Mouse (Mus musculus): Measurements from ENCODE around the gene Trir.

Gene Trir

DNA sequence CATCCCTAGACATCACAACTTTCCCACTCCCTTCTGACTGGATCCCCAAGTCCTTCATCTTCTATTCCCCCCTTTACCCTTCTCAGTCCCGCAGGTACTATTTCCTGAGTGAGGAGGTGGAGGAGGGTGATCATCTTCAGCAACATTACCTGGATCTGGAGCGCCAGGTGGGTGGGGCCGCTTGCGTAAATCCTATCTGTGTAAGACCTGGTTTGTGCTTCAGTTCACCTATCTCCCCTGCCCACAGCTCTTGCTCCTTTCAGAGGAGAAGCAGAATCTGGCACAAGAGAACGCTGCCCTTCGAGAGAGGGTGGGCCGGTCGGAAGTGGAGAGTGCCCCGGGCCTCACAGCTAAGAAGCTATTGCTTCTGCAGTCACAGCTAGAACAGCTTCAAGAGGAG is 32.2 kb upstream of the Trir start:
- no peak for DNase-seq (ENCODE audit: low spot score in 2 of 2)

DNA sequence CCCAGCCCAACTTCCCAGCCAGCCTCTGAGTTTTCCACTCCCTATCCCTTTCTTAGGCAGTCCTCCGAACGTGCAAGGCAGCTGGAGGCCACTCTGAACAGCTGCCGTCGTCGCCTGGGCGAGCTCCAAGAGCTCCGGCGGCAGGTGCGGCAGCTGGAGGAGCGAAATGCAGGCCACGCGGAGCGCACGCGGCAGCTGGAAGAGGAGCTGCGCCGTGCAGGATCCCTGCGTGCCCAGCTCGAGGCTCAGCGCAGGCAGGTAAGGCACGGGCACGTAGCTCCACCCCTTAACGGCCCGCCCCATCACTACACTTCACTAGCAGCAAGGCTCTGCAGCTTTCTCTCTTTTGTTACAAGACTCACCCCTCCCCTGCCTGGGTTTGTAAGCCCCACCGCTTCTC is 30.9 kb upstream of the Trir start:
- no peak for DNase-seq (ENCODE audit: low spot score in 2 of 2)

DNA sequence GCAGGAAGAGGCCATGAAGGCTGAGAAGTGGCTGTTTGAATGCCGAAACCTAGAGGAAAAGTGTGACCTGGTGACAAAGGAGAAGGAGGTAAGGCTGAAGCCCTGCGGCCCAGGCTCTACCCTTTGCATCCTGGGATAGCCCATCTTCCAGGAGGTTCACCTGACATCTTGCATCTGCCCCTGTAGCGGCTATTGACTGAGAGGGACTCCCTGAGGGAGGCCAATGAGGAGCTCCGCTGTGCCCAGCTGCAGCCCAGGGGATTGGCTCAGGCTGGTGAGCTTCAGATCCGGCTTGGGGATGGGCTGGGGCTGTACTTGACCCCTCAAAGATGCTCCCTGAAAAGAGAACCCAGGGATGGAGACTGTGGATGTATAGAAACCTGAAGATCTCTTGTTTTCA is 29.6 kb upstream of the Trir start:
- DNase-seq (ENCODE audit: low spot score in 2 of 2), result no peak

- DNase-seq (ENCODE audit: low spot score in 2 of 2), result peak; percentile 90 to 98
Measured at GRCm38 (mm10) chr8:84997649-84998295, 28.9 kb upstream of the Trir start.

GRCm38 (mm10) chr8:85007686-85008085 is 18.9 kb upstream of the Trir start:
- peak in 1 of 2 experiments; percentile 57 for DNase-seq (ENCODE audit: low spot score in 2 of 2)

GRCm38 (mm10) chr8:85011242-85011641 is 15.4 kb upstream of the Trir start:
- DNase-seq (ENCODE audit: low spot score in 2 of 2), result no peak

DNA sequence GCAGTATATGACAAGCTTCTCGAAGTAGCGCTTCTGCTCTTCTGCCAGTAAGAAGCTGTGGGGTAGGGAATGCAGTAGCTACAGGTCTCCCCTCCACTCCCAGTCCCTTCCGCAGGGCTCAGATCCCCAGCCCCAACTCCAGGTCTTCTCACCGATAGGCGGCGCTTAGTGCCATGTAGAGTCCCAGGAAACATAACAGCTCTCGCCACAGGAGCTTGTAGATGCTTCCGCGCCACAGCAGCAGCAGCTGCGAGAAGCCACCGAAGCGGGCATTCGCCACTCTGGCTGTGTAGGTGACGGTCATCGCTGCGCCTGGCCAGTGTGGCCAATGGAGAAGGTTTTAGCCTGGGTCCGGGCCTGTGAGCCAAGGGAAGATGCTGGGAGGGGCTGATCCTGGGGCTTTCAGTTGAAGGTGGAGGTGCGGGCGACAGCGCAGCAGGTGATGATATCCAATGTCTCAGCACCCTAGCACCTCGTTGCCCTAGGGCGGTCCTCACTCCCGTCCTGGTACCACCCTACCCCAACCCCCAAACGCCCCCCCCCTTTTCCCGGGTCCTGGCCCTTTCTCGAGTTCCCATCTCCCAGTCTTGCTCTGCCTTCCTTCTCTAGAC is 13.3 kb upstream of the Trir start:
- peak; percentile 72 to 86 for DNase-seq (ENCODE audit: low spot score in 2 of 2)

DNA sequence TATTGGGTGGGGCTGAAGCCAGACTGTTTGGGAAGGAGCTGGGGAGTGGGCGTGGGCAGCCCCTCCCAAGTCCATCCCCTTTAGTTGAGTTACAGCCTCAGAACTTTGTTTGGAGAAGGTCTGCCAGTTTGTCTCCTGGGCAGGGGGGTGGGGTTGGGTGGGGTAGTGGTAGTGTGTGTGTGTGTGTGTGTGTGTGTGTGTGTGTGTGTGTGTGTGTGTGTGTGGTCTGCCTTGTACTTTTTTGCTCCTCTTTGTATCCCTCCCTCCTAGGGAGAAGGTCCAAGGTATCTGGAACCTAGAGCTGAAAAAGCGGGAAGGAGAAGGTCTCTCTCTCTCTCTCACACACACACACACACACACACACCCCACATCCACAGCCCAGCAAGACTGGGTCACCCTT is 12.2 kb upstream of the Trir start, which contains the start of gene Best2:
TSS of gene Best2 (minus strand) at position 101 of the 400 bp plus-strand sequence.
- no peak for DNase-seq (ENCODE audit: low spot score in 2 of 2)

GRCm38 (mm10) chr8:85016724-85017123 is 9.9 kb upstream of the Trir start:
- DNase-seq (ENCODE audit: low spot score in 2 of 2), result no peak

- no peak for DNase-seq (ENCODE audit: low spot score in 2 of 2)
Measured at GRCm38 (mm10) chr8:85017209-85017608, 9.4 kb upstream of the Trir start.

GRCm38 (mm10) chr8:85021514-85022055 is 5.0 kb upstream of the Trir start:
- DNase-seq (ENCODE audit: low spot score in 2 of 2), result no peak

DNA sequence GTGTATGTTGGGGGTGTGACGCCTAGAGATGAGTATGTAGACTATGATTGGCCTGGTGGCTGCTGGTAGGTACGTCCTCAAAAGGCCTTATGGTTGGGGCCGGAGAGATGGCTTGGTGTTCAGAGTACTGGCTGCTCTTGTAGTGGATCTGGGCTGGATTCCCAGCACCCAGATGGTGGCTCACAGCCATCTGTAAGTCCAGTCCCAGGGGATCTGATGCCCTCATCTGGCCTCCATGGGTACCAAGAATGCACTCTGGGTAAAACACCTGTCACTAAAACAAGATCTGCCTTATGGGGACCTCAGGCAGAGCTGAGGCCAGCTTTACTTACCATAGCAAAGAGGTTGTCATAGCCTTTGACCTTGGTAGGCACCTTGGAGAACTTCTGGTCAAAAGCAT is 2.8 kb upstream of the Trir start:
- no peak for DNase-seq (ENCODE audit: low spot score in 2 of 2)

- DNase-seq (ENCODE audit: low spot score in 2 of 2), result peak; percentile 73 to 78
Measured at GRCm38 (mm10) chr8:85025098-85025932, 1.3 kb upstream of the Trir start, which contains the start of gene Asna1. TSS of gene Asna1 (minus strand) at chr8:85025281.

DNA sequence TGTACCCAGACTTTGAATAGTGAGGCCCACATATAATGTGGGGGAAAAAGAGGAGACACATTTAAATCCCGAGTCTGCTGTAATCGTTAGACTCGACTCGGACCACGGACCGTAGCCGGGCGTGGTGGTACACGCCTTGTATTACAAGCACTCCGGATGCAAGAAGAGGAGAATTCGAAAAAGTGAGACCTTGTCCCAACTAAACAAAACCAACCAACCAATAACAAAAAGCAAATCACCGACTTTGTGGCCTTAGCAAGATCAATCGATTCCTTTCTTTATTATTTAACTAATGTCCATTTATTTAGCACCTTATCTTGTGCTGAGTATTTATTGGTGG is 863 bp downstream of the Trir start:
- DNase-seq (ENCODE audit: low spot score in 2 of 2), result no peak

GRCm38 (mm10) chr8:85027922-85028321 is 1.3 kb downstream of the Trir start:
- DNase-seq (ENCODE audit: low spot score in 2 of 2), result no peak

GRCm38 (mm10) chr8:85029271-85029670 is 2.6 kb downstream of the Trir start:
- no peak for DNase-seq (ENCODE audit: low spot score in 2 of 2)

- DNase-seq (ENCODE audit: low spot score in 2 of 2), result no peak
Measured at GRCm38 (mm10) chr8:85032622-85033311, 6.1 kb downstream of the Trir start.

DNA sequence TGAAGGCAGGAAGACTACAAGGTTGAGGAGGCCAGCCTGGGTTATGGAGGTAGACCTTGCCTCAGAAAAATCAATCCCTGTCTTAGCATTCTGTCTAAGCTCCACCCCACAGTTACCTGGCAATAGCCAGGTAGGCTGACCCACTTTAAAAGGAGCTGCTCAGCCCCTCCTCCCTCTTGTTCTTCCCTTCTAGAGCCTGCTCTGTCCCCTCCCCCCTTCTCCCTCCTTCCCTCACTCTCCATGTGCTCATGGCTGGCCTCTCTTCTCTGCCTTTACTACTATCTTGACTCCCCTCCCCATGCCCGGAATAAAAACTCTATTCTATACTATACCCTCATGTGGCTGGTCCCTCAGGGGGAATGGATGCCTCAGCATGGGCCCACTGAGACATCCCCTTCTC is 7.2 kb downstream of the Trir start:
- DNase-seq (ENCODE audit: low spot score in 2 of 2), result no peak

DNA sequence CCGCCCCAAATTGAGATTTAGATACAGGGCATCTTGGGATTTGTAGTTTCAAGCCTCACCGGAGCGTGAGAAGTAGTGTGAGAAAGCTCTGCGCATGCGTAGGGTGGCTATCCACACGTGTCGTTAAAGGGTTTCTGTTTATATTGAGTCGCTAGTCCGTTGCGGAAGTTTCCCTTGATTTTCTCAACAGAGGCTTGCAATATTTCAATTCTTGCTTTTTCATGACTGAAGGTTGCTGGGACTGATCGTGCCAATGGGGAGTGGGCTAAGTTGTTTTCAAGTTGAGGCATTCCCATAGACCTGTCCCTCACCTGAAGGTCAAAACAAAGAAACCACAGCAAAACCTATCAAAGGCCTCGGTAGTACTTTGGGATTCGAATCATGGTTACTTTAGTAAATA is 8.1 kb downstream of the Trir start:
- DNase-seq (ENCODE audit: low spot score in 2 of 2), result peak; percentile 78 to 84

- no peak for DNase-seq (ENCODE audit: low spot score in 2 of 2)
Measured at GRCm38 (mm10) chr8:85035165-85035727, 8.6 kb downstream of the Trir start.

DNA sequence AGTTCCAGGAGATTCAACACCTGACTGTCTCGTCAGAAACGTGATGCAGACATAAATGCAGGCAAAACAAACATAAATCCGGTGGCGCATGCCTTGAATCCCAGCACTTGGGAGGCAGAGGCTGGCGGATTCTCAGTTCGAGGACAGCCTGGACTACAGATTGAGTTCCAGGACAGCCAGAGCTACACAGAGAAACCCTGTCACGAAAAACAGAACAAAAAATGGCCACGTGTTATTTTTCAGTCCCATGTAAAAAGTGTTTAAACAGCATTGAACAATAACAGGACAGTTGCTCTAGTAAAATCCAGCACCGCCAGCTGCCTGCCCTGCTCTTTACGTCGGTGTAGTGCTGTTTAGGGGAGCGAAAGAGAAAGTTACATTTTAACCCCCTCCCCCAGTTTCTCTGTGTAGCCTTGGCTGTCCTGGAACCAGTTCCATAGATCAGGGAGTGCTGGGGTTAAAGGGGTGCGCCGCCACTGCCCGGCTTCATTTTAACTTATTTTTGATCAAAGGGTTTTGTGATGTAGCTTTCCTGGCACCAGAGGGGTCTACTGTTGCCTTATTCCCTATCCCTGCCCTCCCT is 9.2 kb downstream of the Trir start:
- peak; percentile 24 to 27 for DNase-seq (ENCODE audit: low spot score in 2 of 2)
